Mouse (Mus musculus) ES-E14 (cell line): ENCODE results near the gene Prkar2b. TPM values are rescaled to one million over a fixed set of nuclear protein-coding genes. Genes with fewer than 3 reads are reported as not detected.

ENCODE experiments used
- DNase-seq: peaks from one replicate; pipeline ENCODE4 v3.0.0-alpha.2; 2013; ENCODE audit warnings: low read depth, low spot score
- H3K27ac ChIP-seq: 2 replicates; pipeline ENCODE4 v1.5.1; 2012; ENCODE audit warnings: low read depth, mild to moderate bottlenecking, low read length, moderate library complexity, mixed read lengths; ENCODE audit not compliant: poor library complexity, insufficient read depth, severe bottlenecking
- H3K36me3 ChIP-seq: 2 replicates; pipeline ENCODE4 v1.6.1; 2012; ENCODE audit warnings: mild to moderate bottlenecking, low read length, moderate library complexity, mixed read lengths; ENCODE audit not compliant: control insufficient read depth, poor library complexity, insufficient read depth, severe bottlenecking
- H3K4me1 ChIP-seq, 2 experiments: fragments of 150-350 bp in 1 of 2; sonication (generic) in 1 of 2; 2 replicates each; pipeline ENCODE4 v1.6.1; 2012; ENCODE audit warnings: low read length in 2 of 2, mild to moderate bottlenecking in 1 of 2, mixed read lengths in 1 of 2; ENCODE audit not compliant: control insufficient read depth in 2 of 2, insufficient read depth in 2 of 2, poor library complexity in 1 of 2
- H3K4me3 ChIP-seq, 2 experiments: fragments of 150-350 bp in 1 of 2; sonication (generic) in 1 of 2; 2 replicates each; pipeline ENCODE4 v1.5.1; 2012; ENCODE audit warnings: low read length in 2 of 2, low read depth in 1 of 2, mild to moderate bottlenecking in 1 of 2, mixed read lengths in 1 of 2; ENCODE audit not compliant: insufficient read depth in 1 of 2, poor library complexity in 1 of 2, severe bottlenecking in 1 of 2
- H3K9ac ChIP-seq: 2 replicates; pipeline ENCODE4 v1.6.1; 2012; ENCODE audit warnings: low read depth, mild to moderate bottlenecking, low read length, mixed read lengths; ENCODE audit not compliant: poor library complexity, insufficient read depth, severe bottlenecking
- H3K9me3 ChIP-seq: fragments of 150-350 bp; sonication (generic); 2 replicates; pipeline ENCODE4 v1.6.1; 2012; ENCODE audit warnings: low read depth, mild to moderate bottlenecking, low read length; ENCODE audit not compliant: control insufficient read depth, insufficient read depth
- CHD2 ChIP-seq: IDR thresholded peaks from 2 replicates; pipeline ENCODE4 v1.6.1; 2014; ENCODE audit warnings: mild to moderate bottlenecking, low read depth, low read length, inconsistent platforms
- HCFC1 ChIP-seq: IDR thresholded peaks from 2 replicates; pipeline ENCODE4 v1.6.1; 2012; ENCODE audit warnings: low read length, inconsistent platforms, borderline replicate concordance; ENCODE audit not compliant: insufficient read depth
- MAFK ChIP-seq: IDR thresholded peaks from 2 replicates; pipeline ENCODE4 v1.6.1; 2014; ENCODE audit warnings: mild to moderate bottlenecking, low read depth, low read length, inconsistent platforms; ENCODE audit not compliant: insufficient read depth
- ZC3H11A ChIP-seq: IDR thresholded peaks from 2 replicates; pipeline ENCODE4 v1.6.1; 2012; ENCODE audit warnings: low read depth, mild to moderate bottlenecking, inconsistent platforms, low read length, borderline replicate concordance
- ZNF384 ChIP-seq: IDR thresholded peaks from 2 replicates; pipeline ENCODE4 v1.6.1; 2012; ENCODE audit warnings: low read depth, low read length, inconsistent platforms
- in situ Hi-C, 2 experiments: fragments of 600-800 bp; cut with MboI; formaldehyde crosslinking; loops; one replicate each; pipeline ENCODE4 v1.15.1; 2025; ENCODE audit warnings: low sequenced_read_pairs in 2 of 2, inconsistent platforms in 1 of 2; ENCODE audit not compliant: unreplicated experiment in 2 of 2
- total RNA-seq: library from RNA; depleted of rRNA; stranded (reverse); fragments of 300-350 nt; gene quantifications from 2 replicates; pipeline ENCODE4 v1.2.3, GENCODE M21; 2012

Prkar2b gene
- total RNA-seq, 1 experiment: 3.1 TPM

GRCm38 (mm10) chr12:32057461-32058199 lies 3.5 kb downstream of the Prkar2b start:
- no peak for DNase-seq
- H3K27ac ChIP-seq: no peak overlapping the region
- no peaks in the 10 kb centered on the region for H3K4me1 ChIP-seq
- no peaks in the 10 kb centered on the region for H3K9me3 ChIP-seq
- H3K4me3 ChIP-seq: no peak overlapping the region
- H3K9ac ChIP-seq: no peak overlapping the region
- in situ Hi-C loops: no loop called here
- no peak for TF ChIP-seq ZNF384
- no peak for TF ChIP-seq MAFK
- TF ChIP-seq CHD2: no peak
- TF ChIP-seq ZC3H11A: no peak
- TF ChIP-seq HCFC1: no peak
- no peaks in the 10 kb centered on the region for H3K36me3 ChIP-seq

- in situ Hi-C loops: no loop called here
- H3K27ac ChIP-seq: no peak overlapping the region
Observed at GRCm38 (mm10) chr12:32055797-32056196, 5.3 kb downstream of the Prkar2b start.

GRCm38 (mm10) chr12:32054476-32055166 lies 6.5 kb downstream of the Prkar2b start:
- no peaks in the 10 kb centered on the region for H3K36me3 ChIP-seq
- H3K27ac ChIP-seq: no peak overlapping the region
- in situ Hi-C loops: no loop called here
- TF ChIP-seq ZNF384: no peak
- TF ChIP-seq CHD2: no peak
- no peak for TF ChIP-seq ZC3H11A
- TF ChIP-seq MAFK: no peak
- TF ChIP-seq HCFC1: no peak
- no peak for DNase-seq
- H3K4me1 ChIP-seq: no peaks in the 10 kb centered on the region
- H3K9ac ChIP-seq: no peak overlapping the region
- no peaks in the 10 kb centered on the region for H3K9me3 ChIP-seq
- H3K4me3 ChIP-seq: no peak overlapping the region

More at GRCm38 (mm10) chr12:32055797-32056196, 5.3 kb downstream of the Prkar2b start:
- Histone ChIP-seq H3K4me3 (no peak overlapping the region), H3K36me3 (no peaks in the 10 kb centered on the region), H3K9me3 (no peaks in the 10 kb centered on the region), H3K4me1 (no peaks in the 10 kb centered on the region), H3K9ac (no peak overlapping the region)
- no peak for DNase-seq
- TF ChIP-seq ZC3H11A (no peak), CHD2 (no peak), ZNF384 (no peak), MAFK (no peak), HCFC1 (no peak)

GRCm38 (mm10) chr12:32053637-32054366 lies 7.3 kb downstream of the Prkar2b start:
- H3K27ac ChIP-seq: no peak overlapping the region
- TF ChIP-seq ZC3H11A: no peak
- no peak for TF ChIP-seq HCFC1
- TF ChIP-seq ZNF384: no peak
- no peak for TF ChIP-seq CHD2
- TF ChIP-seq MAFK: no peak
- in situ Hi-C loops: no loop called here
- H3K9ac ChIP-seq: no peak overlapping the region
- H3K36me3 ChIP-seq: no peaks in the 10 kb centered on the region
- no peak overlapping the region for H3K4me3 ChIP-seq
- no peak for DNase-seq
- no peaks in the 10 kb centered on the region for H3K9me3 ChIP-seq
- H3K4me1 ChIP-seq: no peaks in the 10 kb centered on the region
